Mouse (Mus musculus): Measurements from ENCODE around the gene Fbln5. TPM values are rescaled to one million over a fixed set of nuclear protein-coding genes. Genes with fewer than 3 reads are reported as not detected.

The Fbln5 gene
- polyA plus RNA-seq (2014; fragmentation: Nextera tagmentation; extraction: Ambion mirVana) = 5.3 and 9.9 TPM in 2 replicates

GRCm38 (mm10) chr12:101818608-101819370 lies at the start of gene Fbln5:
Gene Fbln5, minus strand, starts transcription at chr12:101819055.
- 1% methylated on average over 46 of the region's 46 CpGs for WGBS
- H3K4me3 ChIP-seq (ENCODE audit: low read depth, low read length) = peak within 1 kb of the TSS; percentile 40
- H3K27ac ChIP-seq (ENCODE audit: low read depth, low read length) = no peak within 1 kb of the TSS
- peak within 1 kb of the TSS; percentile 48 for H3K9ac ChIP-seq (ENCODE audit: low read length)
- no peaks in the 10 kb centered on the region for H3K9me3 ChIP-seq (replicated peaks; ENCODE audit: control insufficient read depth, low read length)
- H3K27me3 ChIP-seq (replicated peaks; ENCODE audit: control insufficient read depth, insufficient read depth, low read length) = no peaks in the 10 kb centered on the region
- no peaks in the 10 kb centered on the region for H3K36me3 ChIP-seq (ENCODE audit: control insufficient read depth, insufficient read depth, low read length)
- peaks cover 3% of the 10 kb centered on the region; the same call in 1 of the 2 replicates for H3K4me1 ChIP-seq (ENCODE audit: control insufficient read depth, insufficient read depth, low read length)
- ATAC-seq (peak; percentile 71), DNase-seq (ENCODE audit: low spot score) (peak; percentile 59)
- H3K4me2 ChIP-seq (ENCODE audit: low read length) = peak within 1 kb of the TSS; percentile 76

DNA sequence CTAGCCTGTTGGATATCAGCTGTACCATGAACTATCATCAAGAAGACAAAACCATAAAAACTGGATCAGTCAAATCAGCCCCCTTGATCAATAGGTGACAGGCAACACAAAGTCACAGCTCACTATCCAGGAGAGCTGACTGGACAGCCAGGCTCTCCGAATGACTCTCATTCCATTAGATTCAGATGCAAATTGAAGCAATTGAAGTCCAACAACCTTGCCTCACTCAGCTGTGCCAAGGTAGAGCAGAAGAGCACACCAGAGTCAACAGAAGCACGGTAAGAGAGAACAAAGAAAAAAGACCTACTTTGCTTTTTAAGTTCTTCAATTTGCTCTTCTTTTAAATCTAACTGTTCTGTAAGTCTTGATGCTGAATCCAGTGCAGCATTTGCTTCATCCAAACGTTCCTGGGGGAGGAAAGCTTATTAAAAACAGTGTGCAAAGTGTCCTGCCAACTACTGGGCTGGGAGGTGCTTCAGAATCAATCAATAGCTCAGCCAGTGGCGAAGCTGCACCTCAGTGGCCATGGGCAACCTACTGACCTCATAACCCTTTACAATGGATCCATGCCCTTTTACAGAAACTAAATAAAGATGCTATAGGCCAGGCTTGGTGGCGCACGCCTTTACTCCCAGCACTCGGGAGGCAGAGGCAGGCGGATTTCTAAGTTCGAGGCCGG lies 43.6 kb upstream of the Fbln5 start:
- H3K9ac ChIP-seq (ENCODE audit: low read length) = no peak overlapping the region
- no peak overlapping the region for H3K4me3 ChIP-seq (ENCODE audit: low read depth, low read length)
- ATAC-seq = no peak
- H3K4me2 ChIP-seq (ENCODE audit: low read length) = no peak overlapping the region
- no peaks in the 10 kb centered on the region for H3K27me3 ChIP-seq (replicated peaks; ENCODE audit: control insufficient read depth, insufficient read depth, low read length)
- H3K9me3 ChIP-seq (replicated peaks; ENCODE audit: control insufficient read depth, low read length) = no peaks in the 10 kb centered on the region
- H3K36me3 ChIP-seq (ENCODE audit: control insufficient read depth, insufficient read depth, low read length) = peaks cover 5% of the 10 kb centered on the region; the same call in 1 of the 2 replicates
- 87% methylated on average over 10 of the region's 10 CpGs for WGBS
- DNase-seq (ENCODE audit: low spot score) = no peak
- H3K27ac ChIP-seq (ENCODE audit: low read depth, low read length) = no peak overlapping the region
- no peaks in the 10 kb centered on the region for H3K4me1 ChIP-seq (ENCODE audit: control insufficient read depth, insufficient read depth, low read length)

GRCm38 (mm10) chr12:101860256-101860655 lies 41.4 kb upstream of the Fbln5 start:
- WGBS = 100% methylated on average over 1 of the region's 1 CpGs
- H3K4me2 ChIP-seq (ENCODE audit: low read length) = no peak overlapping the region
- ATAC-seq = no peak

GRCm38 (mm10) chr12:101858011-101858410 lies 39.2 kb upstream of the Fbln5 start:
- DNase-seq (ENCODE audit: low spot score) (no peak), ATAC-seq (no peak)
- H3K4me3 ChIP-seq (ENCODE audit: low read depth, low read length) = no peak overlapping the region
- H3K9me3 ChIP-seq (replicated peaks; ENCODE audit: control insufficient read depth, low read length) = no peaks in the 10 kb centered on the region
- no peak overlapping the region for H3K27ac ChIP-seq (ENCODE audit: low read depth, low read length)
- H3K9ac ChIP-seq (ENCODE audit: low read length) = no peak overlapping the region
- H3K4me1 ChIP-seq (ENCODE audit: control insufficient read depth, insufficient read depth, low read length) = no peaks in the 10 kb centered on the region
- H3K4me2 ChIP-seq (ENCODE audit: low read length) = no peak overlapping the region
- 91% methylated on average over 5 of the region's 5 CpGs for WGBS
- peaks cover 5% of the 10 kb centered on the region; the same call in 1 of the 2 replicates for H3K36me3 ChIP-seq (ENCODE audit: control insufficient read depth, insufficient read depth, low read length)
- no peaks in the 10 kb centered on the region for H3K27me3 ChIP-seq (replicated peaks; ENCODE audit: control insufficient read depth, insufficient read depth, low read length)

More at GRCm38 (mm10) chr12:101860256-101860655, 41.4 kb upstream of the Fbln5 start:
- Histone ChIP-seq H3K27me3 (replicated peaks; ENCODE audit: control insufficient read depth, insufficient read depth, low read length) (no peaks in the 10 kb centered on the region), H3K36me3 (ENCODE audit: control insufficient read depth, insufficient read depth, low read length) (peaks cover 5% of the 10 kb centered on the region; the same call in 1 of the 2 replicates), H3K27ac (ENCODE audit: low read depth, low read length) (no peak overlapping the region), H3K4me3 (ENCODE audit: low read depth, low read length) (no peak overlapping the region), H3K9me3 (replicated peaks; ENCODE audit: control insufficient read depth, low read length) (no peaks in the 10 kb centered on the region), H3K4me1 (ENCODE audit: control insufficient read depth, insufficient read depth, low read length) (no peaks in the 10 kb centered on the region), H3K9ac (ENCODE audit: low read length) (no peak overlapping the region)
- DNase-seq (ENCODE audit: low spot score) = no peak

GRCm38 (mm10) chr12:101854336-101854735 lies 35.5 kb upstream of the Fbln5 start:
- H3K36me3 ChIP-seq (ENCODE audit: control insufficient read depth, insufficient read depth, low read length) = no peaks in the 10 kb centered on the region
- ATAC-seq (no peak), DNase-seq (ENCODE audit: low spot score) (no peak)
- no peaks in the 10 kb centered on the region for H3K27me3 ChIP-seq (replicated peaks; ENCODE audit: control insufficient read depth, insufficient read depth, low read length)
- H3K9me3 ChIP-seq (replicated peaks; ENCODE audit: control insufficient read depth, low read length) = no peaks in the 10 kb centered on the region
- H3K27ac ChIP-seq (ENCODE audit: low read depth, low read length) = no peak overlapping the region
- H3K4me3 ChIP-seq (ENCODE audit: low read depth, low read length) = no peak overlapping the region
- WGBS = 96% methylated on average over 11 of the region's 11 CpGs
- H3K4me2 ChIP-seq (ENCODE audit: low read length) = no peak overlapping the region
- no peaks in the 10 kb centered on the region for H3K4me1 ChIP-seq (ENCODE audit: control insufficient read depth, insufficient read depth, low read length)
- H3K9ac ChIP-seq (ENCODE audit: low read length) = no peak overlapping the region

DNA sequence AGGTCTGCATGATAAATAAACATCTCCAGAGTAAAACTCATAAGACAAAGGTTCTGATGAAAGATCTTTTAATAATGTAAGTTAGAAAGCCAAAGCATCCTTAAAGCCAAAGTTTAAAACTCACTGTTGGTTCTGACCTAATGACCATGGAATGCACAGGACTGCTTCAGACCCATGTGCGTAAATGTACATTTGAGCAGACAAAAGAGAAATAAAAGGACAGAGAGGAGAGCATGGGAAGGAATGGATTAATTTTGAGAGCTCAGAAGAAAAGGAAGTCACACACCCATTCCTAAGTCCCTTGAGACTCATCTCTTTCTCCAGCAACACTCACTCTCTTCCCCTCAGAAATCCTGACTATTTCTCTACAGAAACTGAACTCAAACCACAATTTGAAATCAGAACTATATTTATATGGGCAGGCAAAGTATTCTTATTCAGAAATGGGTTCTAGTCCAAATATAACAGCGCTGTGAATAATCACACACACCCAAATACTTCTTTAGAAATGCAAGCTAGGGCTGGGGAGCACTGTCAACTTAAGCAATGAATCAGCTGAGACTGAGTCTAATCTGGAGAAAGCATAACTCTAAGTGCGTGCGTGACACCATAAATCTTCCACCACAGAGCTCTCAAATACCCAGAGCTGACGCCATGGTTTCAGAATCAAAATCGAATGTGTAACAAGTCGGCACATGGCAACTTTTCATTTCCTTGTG lies 33.1 kb upstream of the Fbln5 start:
- Histone ChIP-seq H3K27me3 (replicated peaks; ENCODE audit: control insufficient read depth, insufficient read depth, low read length) (no peaks in the 10 kb centered on the region), H3K9me3 (replicated peaks; ENCODE audit: control insufficient read depth, low read length) (no peaks in the 10 kb centered on the region), H3K27ac (ENCODE audit: low read depth, low read length) (no peak overlapping the region), H3K4me3 (ENCODE audit: low read depth, low read length) (no peak overlapping the region), H3K36me3 (ENCODE audit: control insufficient read depth, insufficient read depth, low read length) (no peaks in the 10 kb centered on the region; the same call in 1 of the 2 replicates), H3K4me2 (ENCODE audit: low read length) (no peak overlapping the region), H3K9ac (ENCODE audit: low read length) (no peak overlapping the region), H3K4me1 (ENCODE audit: control insufficient read depth, insufficient read depth, low read length) (no peaks in the 10 kb centered on the region)
- no peak for DNase-seq (ENCODE audit: low spot score)
- 94% methylated on average over 7 of the region's 7 CpGs for WGBS
- ATAC-seq = no peak

DNA sequence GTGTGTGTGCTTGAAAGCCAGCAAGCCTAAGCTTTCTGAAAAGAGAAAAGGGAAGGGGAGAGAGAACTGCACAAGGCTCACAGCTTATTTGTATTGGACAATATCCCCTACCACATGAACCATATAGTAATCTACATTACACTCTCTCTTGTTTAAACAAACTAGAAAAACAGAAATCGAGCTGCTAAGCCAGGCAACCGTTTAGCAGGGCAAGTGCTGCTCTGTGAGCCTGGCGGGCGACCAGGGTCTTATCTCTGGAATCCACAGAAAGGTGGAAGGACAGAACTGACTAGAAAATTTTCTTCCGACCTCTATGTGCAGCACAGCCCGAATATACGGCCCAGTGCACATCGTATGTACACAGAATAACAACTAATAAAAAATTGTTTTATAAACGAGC lies 32.5 kb upstream of the Fbln5 start:
- no peak overlapping the region for H3K4me3 ChIP-seq (ENCODE audit: low read depth, low read length)
- H3K36me3 ChIP-seq (ENCODE audit: control insufficient read depth, insufficient read depth, low read length) = peaks cover 5% of the 10 kb centered on the region; the same call in 1 of the 2 replicates
- H3K27me3 ChIP-seq (replicated peaks; ENCODE audit: control insufficient read depth, insufficient read depth, low read length) = no peaks in the 10 kb centered on the region
- 92% methylated on average over 9 of the region's 9 CpGs for WGBS
- no peak overlapping the region for H3K4me2 ChIP-seq (ENCODE audit: low read length)
- H3K9me3 ChIP-seq (replicated peaks; ENCODE audit: control insufficient read depth, low read length) = no peaks in the 10 kb centered on the region
- no peak overlapping the region for H3K9ac ChIP-seq (ENCODE audit: low read length)
- ATAC-seq = no peak
- H3K27ac ChIP-seq (ENCODE audit: low read depth, low read length) = no peak overlapping the region
- no peak for DNase-seq (ENCODE audit: low spot score)
- no peaks in the 10 kb centered on the region for H3K4me1 ChIP-seq (ENCODE audit: control insufficient read depth, insufficient read depth, low read length)

GRCm38 (mm10) chr12:101836546-101837274 lies 17.9 kb upstream of the Fbln5 start:
- H3K4me2 ChIP-seq (ENCODE audit: low read length) = no peak overlapping the region
- WGBS = 88% methylated on average over 10 of the region's 10 CpGs
- no peak overlapping the region for H3K4me3 ChIP-seq (ENCODE audit: low read depth, low read length)
- H3K36me3 ChIP-seq (ENCODE audit: control insufficient read depth, insufficient read depth, low read length) = peaks cover 20% of the 10 kb centered on the region
- no peak overlapping the region for H3K9ac ChIP-seq (ENCODE audit: low read length)
- ATAC-seq = no peak
- H3K4me1 ChIP-seq (ENCODE audit: control insufficient read depth, insufficient read depth, low read length) = no peaks in the 10 kb centered on the region
- no peak overlapping the region for H3K27ac ChIP-seq (ENCODE audit: low read depth, low read length)
- no peaks in the 10 kb centered on the region for H3K9me3 ChIP-seq (replicated peaks; ENCODE audit: control insufficient read depth, low read length)
- no peak for DNase-seq (ENCODE audit: low spot score)
- H3K27me3 ChIP-seq (replicated peaks; ENCODE audit: control insufficient read depth, insufficient read depth, low read length) = no peaks in the 10 kb centered on the region
